ENCODE assay signal across 22 mouse cellular contexts in the genomic region with DNA sequence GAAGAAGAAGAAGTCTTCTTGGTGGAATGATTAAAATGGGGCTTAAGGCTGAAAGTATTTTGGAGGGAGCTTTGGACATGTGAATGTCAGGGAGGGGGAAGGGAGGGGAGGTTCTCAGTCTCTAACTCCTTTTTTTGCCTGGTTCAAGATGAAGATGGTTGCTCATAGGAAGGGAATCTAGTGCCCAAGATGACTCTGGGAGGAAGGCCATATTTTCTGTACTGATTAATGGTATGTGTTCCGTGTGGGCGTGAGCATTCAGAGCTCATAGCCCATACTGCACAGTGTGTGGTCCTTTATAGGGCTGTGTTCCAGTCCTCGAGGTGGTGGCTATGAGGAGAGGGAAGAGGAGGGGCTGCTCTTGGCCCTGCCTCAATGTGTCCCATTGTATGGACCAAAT.
DNase-seq lines count a peak whose midpoint lies in the region; ATAC-seq and TF ChIP-seq lines count a peak whose summit lies in the region.
"Had no signal": no experiment of that assay in that cellular context is flagged by ENCODE, and none has a peak within 500 bp of the region (broad histone marks: within the 10 kb centered on the region; RNA-seq: fewer than 3 reads in every experiment).

No protein-coding gene starts in this region.

- WGBS in limb, embryonic 13.5 days, result 69% methylated on average over 3 of the region's 3 CpGs
- whole genome bisulfite sequencing in limb, embryonic 10.5 days, result 85% methylated on average over 3 of the region's 3 CpGs
- WGBS in embryonic facial prominence, embryonic 14.5 days, result 78% methylated on average over 3 of the region's 3 CpGs
- WGBS in limb, embryonic 15.5 days, result 43% methylated on average over 3 of the region's 3 CpGs
- WGBS in forebrain, postnatal 0 days, result 68% methylated on average over 3 of the region's 3 CpGs

- TF ChIP-seq CTCF in forebrain, postnatal 0 days (IDR thresholded peaks at IDR 0.05; ENCODE audit: low read depth), result no peak

- H3K27me3 ChIP-seq in limb, embryonic 13.5 days, result no peaks in the 10 kb centered on the region
- no peaks in the 10 kb centered on the region for H3K27me3 ChIP-seq in limb, embryonic 10.5 days (ENCODE audit: low read depth, poor library complexity, severe bottlenecking)
- H3K27me3 ChIP-seq in embryonic facial prominence, embryonic 14.5 days (replicated peaks; ENCODE audit: control insufficient read depth, insufficient read depth, low read length), result no peaks in the 10 kb centered on the region
- no peaks in the 10 kb centered on the region for H3K27me3 ChIP-seq in limb, embryonic 15.5 days
- H3K27me3 ChIP-seq in forebrain, postnatal 0 days (ENCODE audit: insufficient read depth, low read length), result no peaks in the 10 kb centered on the region; the same call in 1 of the 2 replicates
- H3K27me3 ChIP-seq: embryonic facial prominence, embryonic 12.5 days; forebrain, embryonic 15.5 days; hindbrain, embryonic 15.5 days; intestine, embryonic 15.5 days; Patski had no signal

- DNase-seq in limb, embryonic 10.5 days (ENCODE audit: low spot score), result no peak
- DNase-seq in embryonic facial prominence, embryonic 14.5 days (ENCODE audit: low spot score), result peak; percentile 31
- DNase-seq in heart, adult 18-20 months, result no peak
- no peak for DNase-seq in forebrain, postnatal 0 days
- DNase-seq: adrenal gland, postnatal 10 days; adrenal gland, postnatal 36 days; cerebellum, adult 18-20 months; cerebellum, adult 9-10 months; cerebellum, postnatal 14 days; gastrocnemius, postnatal 36 days; kidney, adult 11 months had no signal

- peaks cover 15% of the 10 kb centered on the region for H3K36me3 ChIP-seq in limb, embryonic 13.5 days
- peaks cover 48% of the 10 kb centered on the region for H3K36me3 ChIP-seq in limb, embryonic 10.5 days
- H3K36me3 ChIP-seq in embryonic facial prominence, embryonic 14.5 days (ENCODE audit: control insufficient read depth, insufficient read depth, low read length), result no peaks in the 10 kb centered on the region
- no peaks in the 10 kb centered on the region for H3K36me3 ChIP-seq in limb, embryonic 15.5 days
- no peaks in the 10 kb centered on the region for H3K36me3 ChIP-seq in forebrain, postnatal 0 days (ENCODE audit: insufficient read depth)
- H3K36me3 ChIP-seq: embryonic facial prominence, embryonic 12.5 days; forebrain, embryonic 12.5 days; forebrain, embryonic 15.5 days; hindbrain, embryonic 12.5 days; hindbrain, embryonic 15.5 days had no signal

- peaks cover 83% of the 10 kb centered on the region for H3K4me1 ChIP-seq in limb, embryonic 13.5 days
- H3K4me1 ChIP-seq in limb, embryonic 10.5 days, result peaks cover 54% of the 10 kb centered on the region
- H3K4me1 ChIP-seq in embryonic facial prominence, embryonic 14.5 days (ENCODE audit: control insufficient read depth, insufficient read depth, low read length), result peaks cover 55% of the 10 kb centered on the region
- peaks cover 72% of the 10 kb centered on the region for H3K4me1 ChIP-seq in limb, embryonic 15.5 days
- H3K4me1 ChIP-seq in forebrain, postnatal 0 days (ENCODE audit: insufficient read depth), result no peaks in the 10 kb centered on the region
- H3K4me1 ChIP-seq: hindbrain, embryonic 15.5 days had no signal

- no peak overlapping the region for H3K4me3 ChIP-seq in limb, embryonic 13.5 days
- H3K4me3 ChIP-seq in limb, embryonic 10.5 days, result no peak overlapping the region
- no peak overlapping the region for H3K4me3 ChIP-seq in embryonic facial prominence, embryonic 14.5 days (ENCODE audit: low read depth, low read length)
- no peak overlapping the region for H3K4me3 ChIP-seq in limb, embryonic 15.5 days
- H3K4me3 ChIP-seq in forebrain, postnatal 0 days (ENCODE audit: low read depth, low read length), result no peak overlapping the region
- H3K4me3 ChIP-seq: embryonic facial prominence, embryonic 12.5 days; erythroblast, embryonic 14.5 days; forebrain, embryonic 12.5 days; forebrain, embryonic 15.5 days; hindbrain, embryonic 12.5 days; hindbrain, embryonic 15.5 days; intestine, embryonic 15.5 days had no signal

- no peak overlapping the region for H3K9ac ChIP-seq in limb, embryonic 13.5 days
- H3K9ac ChIP-seq in embryonic facial prominence, embryonic 14.5 days (ENCODE audit: low read depth, low read length), result no peak overlapping the region
- no peak overlapping the region for H3K9ac ChIP-seq in limb, embryonic 15.5 days
- H3K9ac ChIP-seq in forebrain, postnatal 0 days, result no peak overlapping the region
- H3K9ac ChIP-seq: embryonic facial prominence, embryonic 12.5 days; forebrain, embryonic 12.5 days; forebrain, embryonic 15.5 days; hindbrain, embryonic 12.5 days; hindbrain, embryonic 15.5 days; intestine, embryonic 15.5 days had no signal

- H3K9me3 ChIP-seq in limb, embryonic 13.5 days, result no peaks in the 10 kb centered on the region
- no peaks in the 10 kb centered on the region for H3K9me3 ChIP-seq in limb, embryonic 10.5 days (replicated peaks)
- H3K9me3 ChIP-seq in embryonic facial prominence, embryonic 14.5 days (ENCODE audit: control insufficient read depth, low read length), result no peaks in the 10 kb centered on the region
- no peaks in the 10 kb centered on the region for H3K9me3 ChIP-seq in limb, embryonic 15.5 days
- no peaks in the 10 kb centered on the region for H3K9me3 ChIP-seq in forebrain, postnatal 0 days (ENCODE audit: low read length)
- H3K9me3 ChIP-seq: embryonic facial prominence, embryonic 12.5 days; forebrain, embryonic 12.5 days; forebrain, embryonic 15.5 days; hindbrain, embryonic 12.5 days; hindbrain, embryonic 15.5 days; intestine, embryonic 15.5 days had no signal

- no peak for ATAC-seq in limb, embryonic 13.5 days (ENCODE audit: low FRiP score, low read depth)
- ATAC-seq in embryonic facial prominence, embryonic 14.5 days (ENCODE audit: low read depth), result no peak
- ATAC-seq in limb, embryonic 15.5 days (ENCODE audit: insufficient number of reproducible peaks, low FRiP score, low TSS enrichment, low read depth), result peak; percentile 49; the same call in 1 of the 2 replicates
- ATAC-seq in forebrain, postnatal 0 days, result no peak
- ATAC-seq: forebrain, embryonic 15.5 days; intestine, embryonic 15.5 days; Patski had no signal

- 0 out of 2 replicates have a peak overlapping the region, but pooled peaks have one; percentile 22 for H3K27ac ChIP-seq in limb, embryonic 13.5 days
- H3K27ac ChIP-seq in limb, embryonic 10.5 days, result no peak overlapping the region
- H3K27ac ChIP-seq in embryonic facial prominence, embryonic 14.5 days (replicated peaks; ENCODE audit: low read depth, low read length), result 0 out of 2 replicates have a peak overlapping the region, but pooled peaks have one; percentile 8
- H3K27ac ChIP-seq in limb, embryonic 15.5 days, result no peak overlapping the region
- no peak overlapping the region for H3K27ac ChIP-seq in forebrain, postnatal 0 days (ENCODE audit: low read depth, low read length)
- H3K27ac ChIP-seq: embryonic facial prominence, embryonic 12.5 days; forebrain, embryonic 12.5 days; forebrain, embryonic 15.5 days; hindbrain, embryonic 12.5 days; hindbrain, embryonic 15.5 days; intestine, embryonic 15.5 days had no signal

- no peak overlapping the region for H3K4me2 ChIP-seq in limb, embryonic 13.5 days (replicated peaks)
- H3K4me2 ChIP-seq in embryonic facial prominence, embryonic 14.5 days (ENCODE audit: low read depth, low read length), result no peak overlapping the region
- no peak overlapping the region for H3K4me2 ChIP-seq in limb, embryonic 15.5 days
- no peak overlapping the region for H3K4me2 ChIP-seq in forebrain, postnatal 0 days (ENCODE audit: low read depth)
- H3K4me2 ChIP-seq: embryonic facial prominence, embryonic 12.5 days; forebrain, embryonic 12.5 days; forebrain, embryonic 15.5 days; heart, embryonic 11.5 days; hindbrain, embryonic 12.5 days; hindbrain, embryonic 15.5 days; intestine, embryonic 15.5 days had no signal

Comparison
In these comparisons a context has a peak if more than half of its experiments do, and no peak if none do; other contexts are left out.
1. H3K27ac ChIP-seq: peak in limb, embryonic 13.5 days (single experiment) and embryonic facial prominence, embryonic 14.5 days (single experiment); none in limb, embryonic 10.5 days (single experiment), limb, embryonic 15.5 days (single experiment) and forebrain, postnatal 0 days (single experiment).